Mouse (Mus musculus) hindbrain, embryonic 16.5 days (tissue): ENCODE measurements around the gene Grip1. TPM values are rescaled to one million over a fixed set of nuclear protein-coding genes. Genes with fewer than 3 reads are reported as not detected.

Experiments used
- ATAC-seq: fragments of 200-750 bp; cut with Nextera tagmentation; 2 replicates; pipeline ENCODE4 v1.8.0; 2017; ENCODE audit warnings: moderate TSS enrichment, moderate library complexity
- H3K27ac ChIP-seq: fragments of 300-500 bp; sonication (generic); 2 replicates; pipeline ENCODE4 v1.5.1; 2014; ENCODE audit warnings: low read depth, mild to moderate bottlenecking, control low read depth, low read length, moderate library complexity
- H3K27me3 ChIP-seq: fragments of 300-500 bp; sonication (generic); replicated peaks from 2 replicates; pipeline ENCODE4 v1.6.1; 2014; ENCODE audit warnings: low read length; ENCODE audit not compliant: control insufficient read depth, insufficient read depth
- H3K36me3 ChIP-seq: fragments of 300-500 bp; sonication (generic); 2 replicates; pipeline ENCODE4 v1.6.1; 2014; ENCODE audit warnings: mild to moderate bottlenecking, low read length, moderate library complexity, mixed read lengths; ENCODE audit not compliant: control insufficient read depth, insufficient read depth
- H3K4me1 ChIP-seq: fragments of 300-500 bp; sonication (generic); 2 replicates; pipeline ENCODE4 v1.6.1; 2014; ENCODE audit warnings: low read depth, low read length; ENCODE audit not compliant: control insufficient read depth, insufficient read depth
- H3K4me2 ChIP-seq: fragments of 300-500 bp; sonication (generic); 2 replicates; pipeline ENCODE4 v1.6.1; 2014; ENCODE audit warnings: mild to moderate bottlenecking, low read length, control low read depth, moderate library complexity
- H3K4me3 ChIP-seq: fragments of 300-500 bp; sonication (generic); 2 replicates; pipeline ENCODE4 v1.5.1; 2014; ENCODE audit warnings: mild to moderate bottlenecking, low read length, control low read depth, moderate library complexity
- H3K9ac ChIP-seq: fragments of 300-500 bp; sonication (generic); 2 replicates; pipeline ENCODE4 v1.6.1; 2014; ENCODE audit warnings: low read depth, mild to moderate bottlenecking, control low read depth, low read length, moderate library complexity
- H3K9me3 ChIP-seq: fragments of 300-500 bp; sonication (generic); 2 replicates; pipeline ENCODE4 v1.6.1; 2014; ENCODE audit warnings: mild to moderate bottlenecking, low read length, moderate library complexity; ENCODE audit not compliant: control insufficient read depth
- WGBS: fragments of 180-500 bp; shearing (Covaris S2); extraction: QIAGEN DNeasy Blood & Tissue Kit; methylation state at CpG from one replicate; pipeline ENCODE4 v1.1.7; 2014; 5-methylcytosine and 5-hydroxymethylcytosine counted together
- polyA plus RNA-seq: library from polyadenylated mRNA; unstranded; fragments of >200 nt; fragmentation: Nextera tagmentation; extraction: Ambion mirVana; gene quantifications from 2 replicates; pipeline ENCODE4 v1.2.1, GENCODE M21; 2015

The Grip1 gene
- polyA plus RNA-seq, 1 experiment from 2014 or later: 16.6 TPM

DNA sequence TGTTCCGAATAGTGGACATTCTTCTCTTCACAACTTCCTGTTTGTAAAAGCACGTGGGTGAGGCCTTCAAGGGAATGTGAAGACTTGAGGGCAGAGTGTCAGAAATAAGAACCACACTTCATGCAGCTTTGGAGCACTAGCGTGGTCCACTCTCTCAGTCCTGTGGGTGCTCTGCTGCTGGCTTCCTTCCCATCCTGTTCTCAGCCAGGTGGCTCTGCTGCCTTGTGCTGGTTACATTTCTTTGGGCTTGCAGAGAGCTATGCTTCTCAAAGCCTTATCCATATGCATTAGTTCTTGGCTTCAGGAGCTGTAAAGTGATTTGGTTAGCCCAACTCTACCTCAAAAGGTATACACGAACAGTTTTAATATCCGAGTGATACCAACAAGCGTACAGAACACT, 497.8 kb downstream of the Grip1 start:
- Histone ChIP-seq H3K27ac (no peak overlapping the region), H3K4me3 (no peak overlapping the region), H3K27me3 (no peaks in the 10 kb centered on the region), H3K4me1 (no peaks in the 10 kb centered on the region; the same call in 1 of the 2 replicates), H3K36me3 (no peaks in the 10 kb centered on the region), H3K9me3 (no peaks in the 10 kb centered on the region), H3K4me2 (no peak overlapping the region), H3K9ac (no peak overlapping the region)
- WGBS: 79% methylated on average over 6 of the region's 6 CpGs
- no peak for ATAC-seq

DNA sequence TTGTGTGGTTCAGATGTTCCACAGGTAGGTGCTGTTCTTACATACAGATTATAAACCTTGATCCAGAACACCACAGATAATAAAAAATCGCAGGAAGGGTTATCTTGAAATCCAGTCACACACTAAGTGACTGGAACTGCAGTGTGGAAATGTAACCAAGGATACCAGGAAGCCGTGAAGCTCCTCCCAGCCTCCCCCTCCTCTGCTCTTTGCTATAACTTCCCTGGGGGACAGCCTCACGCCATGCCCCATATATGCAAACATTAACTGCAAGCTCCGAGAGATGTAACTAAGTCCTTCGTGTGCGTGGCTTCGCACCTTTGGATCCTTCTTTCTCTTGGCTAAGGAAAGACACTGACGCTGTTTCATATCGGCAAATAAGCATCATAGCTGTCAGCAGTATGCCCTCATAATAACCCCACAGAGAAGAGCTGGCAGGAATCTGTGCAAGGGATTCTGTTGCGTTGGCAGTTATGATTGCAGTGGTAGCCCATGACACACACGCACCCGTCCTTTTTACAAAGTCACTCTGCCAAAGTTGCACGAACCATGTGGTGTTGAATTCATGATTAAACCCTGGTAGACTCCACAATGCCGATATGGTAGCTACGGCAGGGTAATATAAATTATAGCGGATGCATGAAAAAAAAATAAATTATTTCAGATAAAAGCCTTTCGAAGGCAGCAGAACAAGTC, 503.8 kb downstream of the Grip1 start:
- no peak overlapping the region for H3K27ac ChIP-seq
- H3K27me3 ChIP-seq: no peaks in the 10 kb centered on the region
- no peak overlapping the region for H3K9ac ChIP-seq
- no peak overlapping the region for H3K4me3 ChIP-seq
- ATAC-seq: peak; percentile 17; the same call in 1 of the 2 replicates
- no peaks in the 10 kb centered on the region for H3K9me3 ChIP-seq
- no peaks in the 10 kb centered on the region for H3K36me3 ChIP-seq
- no peaks in the 10 kb centered on the region; the same call in 1 of the 2 replicates for H3K4me1 ChIP-seq
- H3K4me2 ChIP-seq: no peak overlapping the region
- 65% methylated on average over 17 of the region's 17 CpGs for WGBS

DNA sequence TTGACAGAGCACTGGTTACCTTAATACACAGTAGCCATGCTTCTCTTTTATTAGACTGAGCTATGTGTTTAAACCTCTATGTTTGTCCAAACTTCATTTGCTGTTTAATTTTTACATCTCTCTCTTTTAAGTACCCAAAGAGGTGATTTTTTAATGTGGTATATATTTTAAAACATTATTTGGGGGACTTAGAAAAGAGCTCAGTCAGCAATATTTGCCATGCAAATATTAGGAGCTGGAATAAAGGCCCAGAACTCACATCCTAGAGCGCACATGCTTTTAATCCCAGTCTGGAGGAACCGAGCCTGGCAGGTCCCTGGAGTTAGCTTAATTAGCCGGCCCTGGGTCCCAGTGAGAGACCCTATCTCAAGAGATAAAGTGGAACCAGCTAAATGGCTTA, 507.3 kb downstream of the Grip1 start:
- Histone ChIP-seq H3K9me3 (no peaks in the 10 kb centered on the region), H3K27me3 (no peaks in the 10 kb centered on the region), H3K4me2 (no peak overlapping the region), H3K4me1 (no peaks in the 10 kb centered on the region; the same call in 1 of the 2 replicates), H3K36me3 (no peaks in the 10 kb centered on the region), H3K9ac (no peak overlapping the region), H3K27ac (no peak overlapping the region), H3K4me3 (no peak overlapping the region)
- 76% methylated on average over 3 of the region's 3 CpGs for WGBS
- no peak for ATAC-seq

DNA sequence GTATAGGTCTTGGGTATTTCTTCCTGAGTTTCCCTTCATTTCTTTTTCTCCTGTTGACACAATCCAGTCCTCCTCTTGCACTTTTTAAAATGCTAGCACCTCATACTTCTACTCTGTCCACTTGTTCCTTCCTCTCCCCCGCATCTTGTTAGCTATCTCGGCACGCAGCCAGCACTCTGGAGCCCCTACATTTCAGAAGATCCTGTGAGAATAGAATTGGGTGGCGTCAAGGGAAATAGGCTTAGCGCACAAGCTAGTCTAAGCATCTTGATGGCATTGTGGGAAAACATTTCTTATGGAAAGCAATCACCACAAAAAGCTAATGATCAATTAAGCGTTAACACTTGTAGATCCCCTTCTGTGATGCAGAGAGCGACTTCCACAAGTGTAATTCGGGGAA, 512.7 kb downstream of the Grip1 start:
- Histone ChIP-seq H3K9ac (no peak overlapping the region), H3K27ac (no peak overlapping the region), H3K4me1 (no peaks in the 10 kb centered on the region), H3K9me3 (no peaks in the 10 kb centered on the region), H3K4me2 (no peak overlapping the region), H3K4me3 (no peak overlapping the region), H3K27me3 (no peaks in the 10 kb centered on the region), H3K36me3 (no peaks in the 10 kb centered on the region)
- 0 out of 2 replicates have a peak, but pooled peaks have one; percentile 37 for ATAC-seq
- WGBS: 57% methylated on average over 8 of the region's 8 CpGs

DNA sequence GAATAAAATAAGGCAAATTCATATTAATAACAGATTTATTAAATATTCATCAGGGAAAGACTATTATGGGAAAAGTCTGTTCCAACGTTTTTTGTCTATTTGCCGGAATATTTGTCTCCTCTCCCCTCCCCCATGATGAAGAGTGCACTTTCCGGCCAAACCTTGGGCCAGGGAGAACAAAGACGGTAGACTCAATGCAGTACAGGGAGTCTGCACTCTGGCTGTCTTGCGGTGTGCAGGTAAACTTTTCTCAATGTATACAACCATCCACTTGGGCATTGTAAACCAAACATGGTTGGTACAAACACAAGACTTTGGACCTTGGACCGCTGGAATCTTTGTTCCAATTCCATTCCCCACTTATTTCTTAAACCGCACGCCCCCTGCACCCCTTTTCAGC, 525.8 kb downstream of the Grip1 start:
- Histone ChIP-seq H3K36me3 (no peaks in the 10 kb centered on the region), H3K4me1 (no peaks in the 10 kb centered on the region; the same call in 1 of the 2 replicates), H3K27me3 (no peaks in the 10 kb centered on the region), H3K9ac (no peak overlapping the region), H3K4me3 (no peak overlapping the region), H3K4me2 (no peak overlapping the region), H3K9me3 (no peaks in the 10 kb centered on the region), H3K27ac (no peak overlapping the region)
- WGBS: 53% methylated on average over 8 of the region's 8 CpGs
- ATAC-seq: peak; percentile 24; the same call in 1 of the 2 replicates

DNA sequence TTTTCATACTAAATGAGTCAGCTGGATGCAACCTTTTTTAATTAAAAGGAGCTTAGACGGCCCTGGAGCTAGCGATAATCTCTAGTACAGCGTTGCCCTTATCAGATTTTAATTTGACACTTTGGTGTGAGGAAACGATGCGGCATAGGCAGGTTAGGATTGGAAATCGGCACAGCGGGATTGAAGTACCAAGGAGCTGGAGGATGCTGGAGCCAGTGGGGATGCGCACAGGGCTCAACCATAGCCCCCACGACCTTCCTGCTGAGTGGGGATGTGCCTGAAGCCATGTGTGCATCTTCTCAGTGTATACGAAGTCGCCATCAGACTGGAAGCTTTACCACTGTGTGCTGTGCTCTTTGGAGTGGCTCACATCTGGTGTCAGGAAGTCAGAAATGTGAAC, 526.4 kb downstream of the Grip1 start:
- WGBS: 33% methylated on average over 11 of the region's 11 CpGs
- Histone ChIP-seq H3K9ac (no peak overlapping the region), H3K9me3 (no peaks in the 10 kb centered on the region), H3K4me2 (no peak overlapping the region), H3K4me1 (no peaks in the 10 kb centered on the region; the same call in 1 of the 2 replicates), H3K4me3 (no peak overlapping the region), H3K27ac (no peak overlapping the region), H3K27me3 (no peaks in the 10 kb centered on the region), H3K36me3 (no peaks in the 10 kb centered on the region)
- ATAC-seq: peak; percentile 58

DNA sequence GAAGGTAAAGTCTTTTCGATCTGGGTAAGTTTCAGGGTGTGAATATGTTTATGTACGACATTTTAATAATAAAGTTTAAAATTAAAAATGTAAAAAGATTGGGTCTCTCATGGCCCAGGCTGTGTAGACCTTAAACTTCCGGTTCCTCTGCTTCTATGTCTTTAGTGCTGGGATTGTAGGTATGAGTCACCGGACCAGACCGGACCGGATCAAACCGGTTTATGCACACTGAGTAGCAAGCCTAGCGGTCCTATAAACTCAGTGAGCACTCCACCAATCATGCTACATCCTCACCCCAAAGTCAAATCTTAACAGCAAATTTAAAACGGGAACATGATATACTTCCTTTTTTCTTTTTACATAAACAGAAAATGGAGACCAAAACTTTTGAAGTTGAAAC, 530.7 kb downstream of the Grip1 start:
- Histone ChIP-seq H3K9ac (no peak overlapping the region), H3K4me1 (no peaks in the 10 kb centered on the region; the same call in 1 of the 2 replicates), H3K27ac (no peak overlapping the region), H3K4me2 (no peak overlapping the region), H3K9me3 (no peaks in the 10 kb centered on the region), H3K36me3 (no peaks in the 10 kb centered on the region), H3K27me3 (no peaks in the 10 kb centered on the region), H3K4me3 (no peak overlapping the region)
- no peak for ATAC-seq
- 94% methylated on average over 9 of the region's 9 CpGs for WGBS

DNA sequence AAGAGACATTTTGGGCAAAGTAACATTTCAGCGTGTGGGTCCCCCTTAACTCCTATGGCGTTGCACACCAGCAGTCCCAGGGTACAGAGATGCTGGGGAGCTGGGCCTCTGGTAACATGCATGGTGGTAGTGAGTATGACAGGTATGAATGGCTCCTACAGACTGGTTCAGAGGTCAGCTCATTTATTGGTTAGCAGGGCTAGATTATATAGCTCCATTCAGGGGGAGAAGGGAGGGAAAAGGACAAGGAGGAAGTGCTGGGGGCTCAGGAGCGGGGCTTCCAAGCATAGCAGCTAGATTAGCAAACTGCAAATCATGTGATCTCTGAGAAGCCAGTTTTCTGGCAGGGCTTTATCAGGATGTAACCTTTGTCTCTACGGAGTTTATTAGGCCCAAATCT, 544.8 kb downstream of the Grip1 start:
- H3K27ac ChIP-seq: no peak overlapping the region
- H3K4me1 ChIP-seq: no peaks in the 10 kb centered on the region
- H3K4me3 ChIP-seq: no peak overlapping the region
- no peak for ATAC-seq
- H3K4me2 ChIP-seq: no peak overlapping the region
- no peaks in the 10 kb centered on the region for H3K27me3 ChIP-seq
- no peak overlapping the region for H3K9ac ChIP-seq
- no peaks in the 10 kb centered on the region for H3K9me3 ChIP-seq
- H3K36me3 ChIP-seq: no peaks in the 10 kb centered on the region
- WGBS: 87% methylated on average over 4 of the region's 4 CpGs

DNA sequence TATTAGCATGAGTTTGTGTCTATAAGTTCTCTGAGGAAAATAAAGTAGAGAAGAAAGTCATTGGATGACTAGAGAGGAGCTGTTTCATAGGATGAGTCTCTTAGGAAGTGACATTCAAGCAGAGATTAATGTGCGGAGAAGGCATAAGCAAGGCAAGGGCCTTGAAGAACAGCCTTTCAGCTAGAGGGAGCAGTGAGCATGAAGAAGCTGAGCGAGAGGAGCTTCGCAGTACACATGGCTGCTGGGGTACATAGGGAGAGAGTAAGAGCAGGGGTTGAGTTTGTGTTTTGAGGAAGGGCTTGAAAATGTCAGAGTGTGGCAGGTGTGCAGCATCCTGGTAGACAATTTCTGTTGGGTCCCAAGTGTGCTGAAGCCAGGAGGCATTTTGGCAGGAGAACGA, 548.5 kb downstream of the Grip1 start:
- 79% methylated on average over 4 of the region's 4 CpGs for WGBS
- Histone ChIP-seq H3K4me1 (no peaks in the 10 kb centered on the region), H3K36me3 (no peaks in the 10 kb centered on the region), H3K9me3 (no peaks in the 10 kb centered on the region), H3K4me3 (no peak overlapping the region), H3K9ac (no peak overlapping the region), H3K27ac (no peak overlapping the region), H3K4me2 (no peak overlapping the region), H3K27me3 (no peaks in the 10 kb centered on the region)
- no peak for ATAC-seq
